ENCODE assay signal across 13 mouse cellular contexts in genomic region chr14:45432003-45432402, GRCm38 (mm10). TPM values are rescaled to one million over a fixed set of nuclear protein-coding genes. Genes with fewer than 3 reads are reported as not detected.
DNase-seq lines count a peak whose midpoint lies in the region; ATAC-seq and TF ChIP-seq lines count a peak whose summit lies in the region.
"Had no signal": no experiment of that assay in that cellular context is flagged by ENCODE, and none has a peak within 500 bp of the region (broad histone marks: within the 10 kb centered on the region; RNA-seq: fewer than 3 reads in every experiment).

No protein-coding gene starts in this region.

- POLR2A ChIA-PET in Patski (lab: Charles Lee) = interaction anchor here (0.6 kb wide), 1 partner anchor 8 kb away, joined by 6 read pairs; no protein-coding TSS in a partner anchor

- no peak for TF ChIP-seq EP300 in heart, adult 2 months (IDR thresholded peaks at IDR 0.05; ENCODE audit: insufficient read depth, low read depth, low read length)

- H3K27ac ChIP-seq in heart, adult 2 months = no peak overlapping the region
- no peak overlapping the region for H3K27ac ChIP-seq in heart, embryonic 11.5 days (ENCODE audit: low read depth, low read length)
- H3K27ac ChIP-seq in lung, embryonic 14.5 days (ENCODE audit: low read depth) = no peak overlapping the region
- H3K27ac ChIP-seq in testis, adult 2 months (ENCODE audit: control insufficient read depth, insufficient read depth, low read depth, low read length) = no peak overlapping the region
- H3K27ac ChIP-seq in forebrain, embryonic 13.5 days = no peak overlapping the region
- H3K27ac ChIP-seq: hindbrain, embryonic 15.5 days had no signal

- 72% methylated on average over 4 of the region's 4 CpGs for WGBS in heart, adult 2 months
- 67% methylated on average over 4 of the region's 4 CpGs for WGBS in heart, embryonic 11.5 days (ENCODE audit: insufficient replicate concordance)
- 70% methylated on average over 4 of the region's 4 CpGs for WGBS in lung, embryonic 14.5 days
- WGBS in forebrain, embryonic 13.5 days = 74% methylated on average over 4 of the region's 4 CpGs

- H3K4me2 ChIP-seq in heart, embryonic 11.5 days = no peak overlapping the region
- no peak overlapping the region for H3K4me2 ChIP-seq in lung, embryonic 14.5 days
- H3K4me2 ChIP-seq in forebrain, embryonic 13.5 days = no peak overlapping the region
- H3K4me2 ChIP-seq: hindbrain, embryonic 15.5 days had no signal

- H3K36me3 ChIP-seq in heart, adult 2 months (ENCODE audit: control insufficient read depth, insufficient read depth, low read length) = no peaks in the 10 kb centered on the region
- H3K36me3 ChIP-seq in heart, embryonic 11.5 days (ENCODE audit: control insufficient read depth, insufficient read depth, low read length) = no peaks in the 10 kb centered on the region; the same call in 1 of the 2 replicates
- H3K36me3 ChIP-seq in lung, embryonic 14.5 days (ENCODE audit: insufficient read depth) = no peaks in the 10 kb centered on the region
- H3K36me3 ChIP-seq in testis, adult 2 months (ENCODE audit: control insufficient read depth, insufficient read depth, low read length) = no peaks in the 10 kb centered on the region
- H3K36me3 ChIP-seq in forebrain, embryonic 13.5 days (ENCODE audit: poor library complexity, severe bottlenecking) = no peaks in the 10 kb centered on the region
- H3K36me3 ChIP-seq: hindbrain, embryonic 15.5 days had no signal

- H3K4me1 ChIP-seq in heart, adult 2 months (ENCODE audit: control insufficient read depth, insufficient read depth, low read length) = no peaks in the 10 kb centered on the region
- H3K4me1 ChIP-seq in heart, embryonic 11.5 days (ENCODE audit: control insufficient read depth, insufficient read depth, low read length) = no peaks in the 10 kb centered on the region
- 0 out of 2 replicates have a peak, but pooled peaks cover under 1% of the 10 kb centered on the region for H3K4me1 ChIP-seq in lung, embryonic 14.5 days (ENCODE audit: insufficient read depth)
- no peaks in the 10 kb centered on the region for H3K4me1 ChIP-seq in testis, adult 2 months (ENCODE audit: control insufficient read depth, insufficient read depth, low read length)
- H3K4me1 ChIP-seq in forebrain, embryonic 13.5 days = no peaks in the 10 kb centered on the region
- H3K4me1 ChIP-seq: hindbrain, embryonic 15.5 days had no signal

- H3K79me2 ChIP-seq in heart, adult 2 months (replicated peaks; ENCODE audit: control insufficient read depth, insufficient read depth, low read length) = no peaks in the 10 kb centered on the region

- no peak for DNase-seq in heart, adult 2 months
- DNase-seq in lung, embryonic 14.5 days = peak; percentile 29
- no peak for DNase-seq in lung, postnatal 4 days
- DNase-seq in Patski (ENCODE audit: low read depth, low spot score) = no peak
- no peak for DNase-seq in left cerebral cortex, adult 11 months (ENCODE audit: low spot score)
- DNase-seq: adrenal gland, postnatal 36 days; heart, adult 18-20 months; lung, adult 18-20 months; midbrain, embryonic 14.5 days had no signal

- peaks cover 3% of the 10 kb centered on the region for H3K9me3 ChIP-seq in heart, embryonic 11.5 days (replicated peaks; ENCODE audit: control insufficient read depth, low read length)
- H3K9me3 ChIP-seq in lung, embryonic 14.5 days (ENCODE audit: low read depth, low read length) = peaks cover 3% of the 10 kb centered on the region; the same call in 1 of the 2 replicates
- H3K9me3 ChIP-seq in forebrain, embryonic 13.5 days (replicated peaks) = peaks cover 12% of the 10 kb centered on the region
- H3K9me3 ChIP-seq: hindbrain, embryonic 15.5 days had no signal

- CTCF ChIA-PET in Patski (lab: Charles Lee) = interaction anchor here (0.9 to 2.2 kb wide), 2 partner anchors 8 to 14 kb away, joined by 4 to 14 read pairs; no protein-coding TSS in a partner anchor

- no peak overlapping the region for H3K9ac ChIP-seq in heart, adult 2 months (ENCODE audit: low read depth, low read length)
- H3K9ac ChIP-seq in heart, embryonic 11.5 days (ENCODE audit: low read depth, low read length) = no peak overlapping the region
- H3K9ac ChIP-seq in lung, embryonic 14.5 days = no peak overlapping the region
- H3K9ac ChIP-seq in forebrain, embryonic 13.5 days = no peak overlapping the region
- H3K9ac ChIP-seq: hindbrain, embryonic 15.5 days had no signal

- peak; percentile 80 for TF ChIP-seq CTCF in heart, adult 2 months (IDR thresholded peaks at IDR 0.05)
- TF ChIP-seq CTCF in lung, embryonic 14.5 days (IDR thresholded peaks at IDR 0.05; ENCODE audit: low read depth) = peak; percentile 73
- TF ChIP-seq CTCF in Patski (IDR thresholded peaks at IDR 0.05) = peak; percentile 82
- peak; percentile 96 for TF ChIP-seq CTCF in testis, adult 2 months (IDR thresholded peaks at IDR 0.05; ENCODE audit: control insufficient read depth, insufficient read depth, insufficient replicate concordance, low read depth, low read length)

- intact Hi-C loops in heart, adult 2 months (cut with DNase I) = no loop called here

- no peak for ATAC-seq in heart, embryonic 11.5 days (replicated peaks; ENCODE audit: insufficient number of reproducible peaks, low FRiP score, low TSS enrichment)
- no peak for ATAC-seq in lung, embryonic 14.5 days (ENCODE audit: insufficient read depth)
- no peak for ATAC-seq in Patski
- ATAC-seq in forebrain, embryonic 13.5 days = no peak

- no peak overlapping the region for H3K4me3 ChIP-seq in heart, adult 2 months
- no peak overlapping the region for H3K4me3 ChIP-seq in heart, embryonic 11.5 days (ENCODE audit: low read depth, low read length)
- no peak overlapping the region for H3K4me3 ChIP-seq in lung, embryonic 14.5 days (ENCODE audit: low read depth, low read length)
- H3K4me3 ChIP-seq in testis, adult 2 months (ENCODE audit: control insufficient read depth, low read depth, low read length) = no peak overlapping the region
- H3K4me3 ChIP-seq in forebrain, embryonic 13.5 days = no peak overlapping the region
- H3K4me3 ChIP-seq: hindbrain, embryonic 15.5 days had no signal

- H3K27me3 ChIP-seq in heart, adult 2 months (ENCODE audit: control insufficient read depth, insufficient read depth, low read length) = no peaks in the 10 kb centered on the region
- H3K27me3 ChIP-seq in heart, embryonic 11.5 days (ENCODE audit: control insufficient read depth, insufficient read depth, low read length) = no peaks in the 10 kb centered on the region
- no peaks in the 10 kb centered on the region for H3K27me3 ChIP-seq in lung, embryonic 14.5 days (ENCODE audit: insufficient read depth, low read length)
- no peaks in the 10 kb centered on the region for H3K27me3 ChIP-seq in Patski
- no peaks in the 10 kb centered on the region for H3K27me3 ChIP-seq in testis, adult 2 months (ENCODE audit: control insufficient read depth, insufficient read depth, low read length)
- H3K27me3 ChIP-seq in forebrain, embryonic 13.5 days = no peaks in the 10 kb centered on the region
- H3K27me3 ChIP-seq: hindbrain, embryonic 15.5 days had no signal

- TF ChIP-seq POLR2A in heart, adult 2 months (IDR thresholded peaks at IDR 0.05; ENCODE audit: insufficient read depth, low read depth, low read length) = no peak
- no peak for TF ChIP-seq POLR2A in testis, adult 2 months (IDR thresholded peaks at IDR 0.05; ENCODE audit: control insufficient read depth, low read depth, low read length)

- in situ Hi-C loops in Patski (cut with MboI; ENCODE audit: low pct_unique_long_range_greater_than_20kb) = no loop called here

RNA-seq across cellular contexts. Expression of gene Gnpnat1, which starts 27.3 kb away (rescaled TPM):
- 10 to 100 TPM; 10.9 to 15.7 TPM for total RNA-seq in heart, adult 2 months (2021)
- 3.6 and 6.2 TPM in 2 replicates for polyA plus RNA-seq in heart, adult 2 months (2012; rRNA removed)
- 36.8 and 38.0 TPM in 2 replicates for polyA plus RNA-seq in heart, embryonic 11.5 days (2014; fragmentation: Nextera tagmentation; extraction: Ambion mirVana)
- 54.9 and 57.3 TPM in 2 replicates for polyA plus RNA-seq in lung, embryonic 14.5 days (2014; fragmentation: Nextera tagmentation; extraction: Ambion mirVana)
- 101 TPM for polyA plus RNA-seq in Patski (2021)
- polyA plus RNA-seq in testis, adult 2 months (2012; rRNA removed) = 3.5 TPM in 2 replicates
- 24.1 and 25.0 TPM in 2 replicates for polyA plus RNA-seq in forebrain, embryonic 13.5 days (2015; fragmentation: Nextera tagmentation; extraction: Ambion mirVana)
